In genomic region chr10:18243614-18244013, GRCm38 (mm10) we compare ENCODE assay signal across 14 mouse cellular contexts. TPM values are rescaled to one million over a fixed set of nuclear protein-coding genes. Genes with fewer than 3 reads are reported as not detected.
DNase-seq lines count a peak whose midpoint lies in the region; ATAC-seq and TF ChIP-seq lines count a peak whose summit lies in the region.
"Had no signal": no experiment of that assay in that cellular context is flagged by ENCODE, and none has a peak within 500 bp of the region (broad histone marks: within the 10 kb centered on the region; RNA-seq: fewer than 3 reads in every experiment).

No protein-coding gene starts in this region.

- no peak for TF ChIP-seq EP300 in heart, adult 2 months (IDR thresholded peaks at IDR 0.05; ENCODE audit: insufficient read depth, low read depth, low read length)

- TF ChIP-seq POLR2A in heart, adult 2 months (IDR thresholded peaks at IDR 0.05; ENCODE audit: insufficient read depth, low read depth, low read length) = no peak
- no peak for TF ChIP-seq POLR2A in liver, adult 2 months (IDR thresholded peaks at IDR 0.05; ENCODE audit: extremely low read depth, insufficient read depth, low read length)

- H3K36me3 ChIP-seq in heart, adult 2 months (ENCODE audit: control insufficient read depth, insufficient read depth, low read length) = no peaks in the 10 kb centered on the region
- H3K36me3 ChIP-seq in liver, adult 2 months (ENCODE audit: control insufficient read depth, insufficient read depth, low read length) = no peaks in the 10 kb centered on the region
- H3K36me3 ChIP-seq in liver, embryonic 11.5 days (ENCODE audit: control insufficient read depth, insufficient read depth, low read length) = no peaks in the 10 kb centered on the region
- H3K36me3 ChIP-seq in embryonic facial prominence, embryonic 14.5 days (ENCODE audit: control insufficient read depth, insufficient read depth, low read length) = no peaks in the 10 kb centered on the region
- H3K36me3 ChIP-seq in heart, embryonic 12.5 days = no peaks in the 10 kb centered on the region
- H3K36me3 ChIP-seq: embryonic facial prominence, embryonic 13.5 days; liver, embryonic 13.5 days; midbrain, embryonic 12.5 days; neural tube, embryonic 12.5 days had no signal

- intact Hi-C loops in heart, adult 2 months (cut with DNase I) = loop anchor here (1.0 kb wide), 1 partner anchor 285 kb away; no protein-coding TSS in a partner anchor

- H3K79me2 ChIP-seq in heart, adult 2 months (replicated peaks; ENCODE audit: control insufficient read depth, insufficient read depth, low read length) = no peaks in the 10 kb centered on the region
- no peaks in the 10 kb centered on the region for H3K79me2 ChIP-seq in liver, adult 2 months (ENCODE audit: control insufficient read depth, insufficient read depth, low read length)

- no peak overlapping the region for H3K27ac ChIP-seq in heart, adult 2 months
- H3K27ac ChIP-seq in liver, adult 2 months (replicated peaks; ENCODE audit: insufficient read depth, low read depth, low read length) = no peak overlapping the region
- H3K27ac ChIP-seq in liver, embryonic 11.5 days (ENCODE audit: low read depth, low read length) = no peak overlapping the region
- no peak overlapping the region for H3K27ac ChIP-seq in embryonic facial prominence, embryonic 14.5 days (replicated peaks; ENCODE audit: low read depth, low read length)
- H3K27ac ChIP-seq in heart, embryonic 12.5 days (ENCODE audit: poor library complexity, severe bottlenecking) = no peak overlapping the region
- H3K27ac ChIP-seq: embryonic facial prominence, embryonic 13.5 days; liver, embryonic 13.5 days; midbrain, embryonic 12.5 days; neural tube, embryonic 12.5 days had no signal

- H3K9ac ChIP-seq in heart, adult 2 months (ENCODE audit: low read depth, low read length) = no peak overlapping the region
- no peak overlapping the region for H3K9ac ChIP-seq in liver, adult 2 months (ENCODE audit: low read depth, low read length)
- H3K9ac ChIP-seq in liver, embryonic 11.5 days (ENCODE audit: low read depth, low read length) = no peak overlapping the region
- no peak overlapping the region for H3K9ac ChIP-seq in embryonic facial prominence, embryonic 14.5 days (ENCODE audit: low read depth, low read length)
- no peak overlapping the region for H3K9ac ChIP-seq in heart, embryonic 12.5 days
- H3K9ac ChIP-seq: embryonic facial prominence, embryonic 13.5 days; liver, embryonic 13.5 days; midbrain, embryonic 12.5 days; neural tube, embryonic 12.5 days had no signal

- no peak for DNase-seq in heart, adult 2 months
- no peak for DNase-seq in heart, adult 18-20 months
- peak; percentile 42 for DNase-seq in liver, adult 2 months (ENCODE audit: extremely low read depth, low read depth, low spot score)
- no peak for DNase-seq in liver, embryonic 11.5 days (ENCODE audit: low spot score)
- peak; percentile 9 to 14 for DNase-seq in B cell, adult 2 months
- DNase-seq in embryonic facial prominence, embryonic 14.5 days (ENCODE audit: low spot score) = peak; percentile 69
- no peak for DNase-seq in ovary, adult 18-20 months (ENCODE audit: low spot score)
- DNase-seq: cerebellum, adult 18-20 months; liver, embryonic 13.5 days; thymus, adult 2 months had no signal

- H3K4me1 ChIP-seq in heart, adult 2 months (ENCODE audit: control insufficient read depth, insufficient read depth, low read length) = no peaks in the 10 kb centered on the region
- H3K4me1 ChIP-seq in liver, adult 2 months (ENCODE audit: control insufficient read depth, insufficient read depth, low read length) = no peaks in the 10 kb centered on the region
- no peaks in the 10 kb centered on the region for H3K4me1 ChIP-seq in liver, embryonic 11.5 days (replicated peaks; ENCODE audit: control insufficient read depth, insufficient read depth, low read length)
- no peaks in the 10 kb centered on the region for H3K4me1 ChIP-seq in embryonic facial prominence, embryonic 14.5 days (ENCODE audit: control insufficient read depth, insufficient read depth, low read length)
- no peaks in the 10 kb centered on the region for H3K4me1 ChIP-seq in heart, embryonic 12.5 days (replicated peaks)
- H3K4me1 ChIP-seq: embryonic facial prominence, embryonic 13.5 days; liver, embryonic 13.5 days; midbrain, embryonic 12.5 days; neural tube, embryonic 12.5 days had no signal

- H3K27me3 ChIP-seq in heart, adult 2 months (ENCODE audit: control insufficient read depth, insufficient read depth, low read length) = no peaks in the 10 kb centered on the region
- no peaks in the 10 kb centered on the region for H3K27me3 ChIP-seq in liver, adult 2 months (ENCODE audit: control insufficient read depth, insufficient read depth, low read length)
- H3K27me3 ChIP-seq in liver, embryonic 11.5 days (replicated peaks; ENCODE audit: control insufficient read depth, insufficient read depth, low read length) = no peaks in the 10 kb centered on the region
- H3K27me3 ChIP-seq in embryonic facial prominence, embryonic 14.5 days (replicated peaks; ENCODE audit: control insufficient read depth, insufficient read depth, low read length) = no peaks in the 10 kb centered on the region
- no peaks in the 10 kb centered on the region for H3K27me3 ChIP-seq in heart, embryonic 12.5 days (replicated peaks)
- H3K27me3 ChIP-seq: embryonic facial prominence, embryonic 13.5 days; liver, embryonic 13.5 days; midbrain, embryonic 12.5 days; neural tube, embryonic 12.5 days had no signal

- no peak for ATAC-seq in liver, embryonic 11.5 days (replicated peaks; ENCODE audit: low FRiP score)
- no peak for ATAC-seq in embryonic facial prominence, embryonic 14.5 days (ENCODE audit: low read depth)
- no peak for ATAC-seq in heart, embryonic 12.5 days (ENCODE audit: insufficient number of reproducible peaks, low FRiP score)

- WGBS in heart, adult 2 months = 51% methylated on average over 2 of the region's 2 CpGs
- WGBS in liver, adult 2 months = 48% methylated on average over 2 of the region's 2 CpGs
- 66% methylated on average over 2 of the region's 2 CpGs for WGBS in liver, embryonic 11.5 days
- WGBS in embryonic facial prominence, embryonic 14.5 days = 46% methylated on average over 2 of the region's 2 CpGs
- 68% methylated on average over 2 of the region's 2 CpGs for WGBS in heart, embryonic 12.5 days

- no peaks in the 10 kb centered on the region for H3K9me3 ChIP-seq in liver, embryonic 11.5 days (ENCODE audit: control insufficient read depth, low read length)
- no peaks in the 10 kb centered on the region for H3K9me3 ChIP-seq in embryonic facial prominence, embryonic 14.5 days (ENCODE audit: control insufficient read depth, low read length)
- H3K9me3 ChIP-seq in heart, embryonic 12.5 days (replicated peaks) = no peaks in the 10 kb centered on the region
- H3K9me3 ChIP-seq: embryonic facial prominence, embryonic 13.5 days; liver, embryonic 13.5 days; midbrain, embryonic 12.5 days; neural tube, embryonic 12.5 days had no signal

- no peak overlapping the region for H3K4me2 ChIP-seq in liver, embryonic 11.5 days
- no peak overlapping the region for H3K4me2 ChIP-seq in embryonic facial prominence, embryonic 14.5 days (ENCODE audit: low read depth, low read length)
- H3K4me2 ChIP-seq in heart, embryonic 12.5 days = no peak overlapping the region
- H3K4me2 ChIP-seq: embryonic facial prominence, embryonic 13.5 days; liver, embryonic 13.5 days; midbrain, embryonic 12.5 days; neural tube, embryonic 12.5 days had no signal

- TF ChIP-seq CTCF in heart, adult 2 months (IDR thresholded peaks at IDR 0.05) = peak; percentile 57
- no peak for TF ChIP-seq CTCF in liver, adult 2 months (IDR thresholded peaks at IDR 0.05; ENCODE audit: low read depth, low read length)

- no peak overlapping the region for H3K4me3 ChIP-seq in heart, adult 2 months
- H3K4me3 ChIP-seq in liver, adult 2 months (ENCODE audit: insufficient read depth, low read depth, low read length) = no peak overlapping the region
- no peak overlapping the region for H3K4me3 ChIP-seq in liver, embryonic 11.5 days (ENCODE audit: low read depth, low read length)
- H3K4me3 ChIP-seq in embryonic facial prominence, embryonic 14.5 days (ENCODE audit: low read depth, low read length) = no peak overlapping the region
- H3K4me3 ChIP-seq in heart, embryonic 12.5 days = no peak overlapping the region
- H3K4me3 ChIP-seq: embryonic facial prominence, embryonic 13.5 days; liver, embryonic 13.5 days; midbrain, embryonic 12.5 days; neural tube, embryonic 12.5 days had no signal

RNA-seq across cellular contexts. Expression of gene Ccdc28a, which starts 8.8 kb away (rescaled TPM):
- 10 to 100 TPM; 11.7 to 17.0 TPM for total RNA-seq in heart, adult 2 months (2021)
- polyA plus RNA-seq in heart, adult 2 months (2012; rRNA removed) = 24.5 and 27.7 TPM in 2 replicates
- 10 to 100 TPM; 15.2 to 15.5 TPM for total RNA-seq in heart, adult 18-20 months (2021)
- total RNA-seq in liver, adult 2 months (2014; rRNA removed) = 19.7 and 20.9 TPM in 2 replicates
- polyA plus RNA-seq in liver, adult 2 months (2012; rRNA removed) = 20.5 and 21.7 TPM in 2 replicates
- 12.6 and 13.5 TPM in 2 replicates for polyA plus RNA-seq in liver, embryonic 11.5 days (2014; fragmentation: Nextera tagmentation; extraction: Ambion mirVana)
- 11.5 and 14.5 TPM in 2 replicates for polyA plus RNA-seq in embryonic facial prominence, embryonic 14.5 days (2014; fragmentation: Nextera tagmentation; extraction: Ambion mirVana)
- 7.9 and 11.4 TPM in 2 replicates for polyA plus RNA-seq in heart, embryonic 12.5 days (2016; fragmentation: Nextera tagmentation; extraction: Ambion mirVana)

RNA-seq across cellular contexts. Expression of gene Ect2l, which starts 32.9 kb away (rescaled TPM):
- not detected for total RNA-seq in heart, adult 2 months (2021)
- 0.20 and 0.29 TPM in 2 replicates for polyA plus RNA-seq in heart, adult 2 months (2012; rRNA removed)
- total RNA-seq in heart, adult 18-20 months (2021) = under 1 TPM in 1 of 2 experiments, not detected in 1; 0.26 TPM
- total RNA-seq in liver, adult 2 months (2014; rRNA removed) = not detected in 2 replicates
- not detected in 2 replicates for polyA plus RNA-seq in liver, adult 2 months (2012; rRNA removed)
- 0.27 TPM in 1 of 2 replicates, not detected in the other for polyA plus RNA-seq in liver, embryonic 11.5 days (2014; fragmentation: Nextera tagmentation; extraction: Ambion mirVana)
- polyA plus RNA-seq in embryonic facial prominence, embryonic 14.5 days (2014; fragmentation: Nextera tagmentation; extraction: Ambion mirVana) = 0.54 and 0.81 TPM in 2 replicates
- 0.37 TPM in 1 of 2 replicates, not detected in the other for polyA plus RNA-seq in heart, embryonic 12.5 days (2016; fragmentation: Nextera tagmentation; extraction: Ambion mirVana)

Comparison
In these comparisons a context has a peak if more than half of its experiments do, and no peak if none do; other contexts are left out.
1. DNase-seq: peak in liver, adult 2 months (single experiment), B cell, adult 2 months (2 of 2) and embryonic facial prominence, embryonic 14.5 days (single experiment); none in heart, adult 2 months (0 of 2), heart, adult 18-20 months (0 of 2), liver, embryonic 11.5 days (single experiment) and ovary, adult 18-20 months (single experiment).